Mouse (Mus musculus): ENCODE results near the gene Rnf222. TPM values are rescaled to one million over a fixed set of nuclear protein-coding genes. Genes with fewer than 3 reads are reported as not detected.

Gene Rnf222
- polyA plus RNA-seq, 2 experiments, result 0.08 TPM; not detected in 1

DNA sequence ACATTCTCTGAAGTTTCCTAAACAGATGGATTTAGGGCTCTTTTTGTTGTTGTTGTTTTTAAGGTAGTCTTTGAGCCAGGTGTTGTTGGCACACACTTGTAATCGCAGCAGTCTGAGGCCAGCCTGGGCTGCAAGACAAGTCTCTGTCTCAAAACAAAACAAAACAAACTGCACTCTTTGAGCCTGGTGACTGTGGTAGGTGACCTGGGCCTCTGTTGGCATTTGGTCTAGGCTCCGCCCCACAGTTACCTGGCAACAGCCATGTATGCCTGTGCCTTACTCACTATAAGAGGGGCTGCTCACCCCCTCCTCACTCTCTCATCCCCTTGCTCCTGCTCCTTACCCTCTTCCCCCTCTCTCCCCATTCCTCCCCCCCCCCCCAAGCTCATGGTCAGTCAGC lies 26.1 kb upstream of the Rnf222 start:
- Histone ChIP-seq H3K9ac (replicated peaks) (no peak overlapping the region), H3K27me3 (ENCODE audit: control insufficient read depth, insufficient read depth, low read length) (no peaks in the 10 kb centered on the region), H3K36me3 (replicated peaks; ENCODE audit: control insufficient read depth, insufficient read depth, low read depth) (no peaks in the 10 kb centered on the region), H3K27ac (no peak overlapping the region), H3K4me1 (replicated peaks; ENCODE audit: control insufficient read depth in 2 of 2, insufficient read depth in 2 of 2, low read length in 1 of 2) (peaks cover 0 to 12% of the 10 kb centered on the region in 2 experiments; a peak in 2 of 4 replicates), H3K4me3 (ENCODE audit: insufficient read depth in 1 of 2, low read depth in 2 of 2, low read length in 2 of 2) (no peak overlapping the region), H3K9me3 (ENCODE audit: control insufficient read depth, low read length) (no peaks in the 10 kb centered on the region), H3K4me2 (ENCODE audit: low read depth) (no peak overlapping the region)
- no peak for DNase-seq (ENCODE audit: low read depth in 3 of 3, low spot score in 3 of 3)
- WGBS (ENCODE audit: insufficient replicate concordance), result 73% methylated on average over 2 of the region's 2 CpGs
- no peak for TF ChIP-seq CTCF (IDR thresholded peaks at IDR 0.05; ENCODE audit: low read depth)
- no peak for ATAC-seq (ENCODE audit: insufficient read depth)

DNA sequence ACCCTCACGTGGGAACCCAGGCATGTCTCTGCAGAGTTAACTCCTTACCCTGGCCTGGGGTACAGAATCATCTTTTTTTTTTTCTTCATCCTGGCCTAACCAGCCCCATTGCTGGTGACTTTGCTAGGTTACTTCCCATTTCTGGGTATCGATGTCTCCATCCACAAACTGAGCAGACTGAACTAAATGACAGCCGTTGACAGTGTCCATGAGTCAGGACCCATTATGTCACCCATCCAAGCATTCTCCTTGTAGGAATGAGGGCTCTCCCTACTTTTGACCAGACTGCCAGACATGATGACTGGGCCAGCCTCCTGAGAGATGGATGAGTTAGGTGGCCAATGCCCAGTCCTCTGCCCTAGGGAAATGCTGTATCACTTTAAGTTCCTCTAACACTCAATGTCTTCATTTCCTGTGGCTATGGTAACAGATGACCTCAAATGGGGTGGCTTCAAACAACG lies 24.7 kb upstream of the Rnf222 start:
- TF ChIP-seq CTCF (IDR thresholded peaks at IDR 0.05; ENCODE audit: low read depth) (no peak), EP300 (IDR thresholded peaks at IDR 0.05; ENCODE audit: low read depth) (no peak)
- no peak for ATAC-seq (ENCODE audit: insufficient read depth)
- H3K36me3 ChIP-seq (replicated peaks; ENCODE audit: control insufficient read depth, insufficient read depth, low read depth), result no peaks in the 10 kb centered on the region
- no peaks in the 10 kb centered on the region for H3K9me3 ChIP-seq (ENCODE audit: control insufficient read depth, low read length)
- DNase-seq (ENCODE audit: low read depth in 3 of 3, low spot score in 3 of 3), result no peak
- H3K9ac ChIP-seq (replicated peaks), result no peak overlapping the region
- H3K4me1 ChIP-seq (replicated peaks; ENCODE audit: control insufficient read depth in 2 of 2, insufficient read depth in 2 of 2, low read length in 1 of 2), result peaks cover 0 to 12% of the 10 kb centered on the region in 2 experiments; a peak in 2 of 4 replicates
- H3K27ac ChIP-seq, result no peak overlapping the region
- no peak overlapping the region for H3K4me2 ChIP-seq (ENCODE audit: low read depth)
- 10% methylated on average over 4 of the region's 4 CpGs for WGBS (ENCODE audit: insufficient replicate concordance)
- no peaks in the 10 kb centered on the region for H3K27me3 ChIP-seq (ENCODE audit: control insufficient read depth, insufficient read depth, low read length)
- H3K4me3 ChIP-seq (ENCODE audit: insufficient read depth in 1 of 2, low read depth in 2 of 2, low read length in 2 of 2), result no peak overlapping the region

DNA sequence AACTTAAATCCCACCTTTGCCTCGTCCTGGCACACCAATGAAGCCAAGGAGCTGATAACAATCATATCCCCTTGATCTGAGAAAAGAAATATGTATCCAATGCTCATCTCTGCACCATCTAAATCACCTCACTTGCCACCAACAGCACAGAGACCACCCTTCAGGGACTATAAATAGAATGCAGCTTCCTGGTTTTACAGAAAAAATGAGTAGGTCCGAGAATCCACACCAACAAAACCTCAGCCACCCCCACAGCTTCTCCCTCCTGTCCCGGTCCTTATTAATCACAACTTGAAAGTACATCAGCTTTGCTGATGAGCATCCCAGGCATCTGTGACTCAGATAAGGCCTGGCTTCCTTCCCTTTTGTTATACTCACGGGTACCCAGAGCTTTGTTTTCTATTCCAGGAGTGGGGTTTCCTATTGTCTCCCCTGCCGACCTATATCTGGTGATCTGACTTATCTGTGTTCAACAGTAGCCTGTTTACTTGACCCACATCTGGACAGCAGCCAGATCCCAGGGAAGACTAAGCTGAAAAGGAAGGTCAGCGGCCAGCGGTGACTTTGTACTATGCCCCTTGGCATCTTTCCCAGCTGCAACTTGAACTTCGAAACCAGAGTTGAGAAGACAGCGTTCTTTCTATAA lies 23.7 kb upstream of the Rnf222 start:
- Histone ChIP-seq H3K4me3 (ENCODE audit: insufficient read depth in 1 of 2, low read depth in 2 of 2, low read length in 2 of 2) (no peak overlapping the region), H3K27me3 (ENCODE audit: control insufficient read depth, insufficient read depth, low read length) (no peaks in the 10 kb centered on the region), H3K27ac (no peak overlapping the region), H3K4me1 (replicated peaks; ENCODE audit: control insufficient read depth in 2 of 2, insufficient read depth in 2 of 2, low read length in 1 of 2) (peaks cover 0 to 12% of the 10 kb centered on the region in 2 experiments; a peak in 2 of 4 replicates), H3K4me2 (ENCODE audit: low read depth) (no peak overlapping the region), H3K9me3 (ENCODE audit: control insufficient read depth, low read length) (no peaks in the 10 kb centered on the region), H3K36me3 (replicated peaks; ENCODE audit: control insufficient read depth, insufficient read depth, low read depth) (no peaks in the 10 kb centered on the region), H3K9ac (replicated peaks) (no peak overlapping the region)
- WGBS (ENCODE audit: insufficient replicate concordance), result 8% methylated on average over 9 of the region's 9 CpGs
- no peak for TF ChIP-seq EP300 (IDR thresholded peaks at IDR 0.05; ENCODE audit: low read depth)
- no peak for TF ChIP-seq CTCF (IDR thresholded peaks at IDR 0.05; ENCODE audit: low read depth)
- DNase-seq (ENCODE audit: low read depth in 3 of 3, low spot score in 3 of 3) (peak in 1 of 3 experiments; percentile 50), ATAC-seq (ENCODE audit: insufficient read depth) (peak; percentile 62; the same call in 1 of the 2 replicates)

DNA sequence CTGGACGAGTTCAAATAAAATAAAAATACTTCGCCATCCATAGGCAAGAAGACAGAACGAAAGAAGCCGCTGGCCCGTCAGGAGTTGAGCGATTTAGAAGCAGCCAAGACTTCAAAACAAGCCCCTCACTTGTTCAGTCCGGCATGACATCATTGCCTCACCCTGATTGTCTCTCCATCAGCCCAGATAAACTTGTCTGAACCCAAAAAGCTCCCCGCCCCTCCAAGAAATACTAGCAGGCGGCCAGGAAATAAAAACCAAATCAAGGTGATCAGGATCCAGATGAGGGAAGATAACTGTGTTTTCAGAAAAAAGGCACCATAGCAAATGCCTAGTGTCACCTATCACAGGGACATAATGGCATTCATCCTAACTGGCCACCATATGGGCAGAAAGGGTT lies 17.1 kb upstream of the Rnf222 start:
- no peaks in the 10 kb centered on the region for H3K27me3 ChIP-seq (ENCODE audit: control insufficient read depth, insufficient read depth, low read length)
- no peak overlapping the region for H3K9ac ChIP-seq (replicated peaks)
- no peaks in the 10 kb centered on the region for H3K9me3 ChIP-seq (ENCODE audit: control insufficient read depth, low read length)
- DNase-seq (ENCODE audit: low read depth in 3 of 3, low spot score in 3 of 3), result no peak
- no peak for ATAC-seq (ENCODE audit: insufficient read depth)
- 68% methylated on average over 9 of the region's 9 CpGs for WGBS (ENCODE audit: insufficient replicate concordance)
- no peak for TF ChIP-seq CTCF (IDR thresholded peaks at IDR 0.05; ENCODE audit: low read depth)
- TF ChIP-seq EP300 (IDR thresholded peaks at IDR 0.05; ENCODE audit: low read depth), result no peak
- peaks cover 0 to 6% of the 10 kb centered on the region in 2 experiments; a peak in 1 of 4 replicates for H3K4me1 ChIP-seq (replicated peaks; ENCODE audit: control insufficient read depth in 2 of 2, insufficient read depth in 2 of 2, low read length in 1 of 2)
- no peak overlapping the region for H3K4me2 ChIP-seq (ENCODE audit: low read depth)
- H3K36me3 ChIP-seq (replicated peaks; ENCODE audit: control insufficient read depth, insufficient read depth, low read depth), result no peaks in the 10 kb centered on the region
- H3K27ac ChIP-seq, result no peak overlapping the region
- H3K4me3 ChIP-seq (ENCODE audit: insufficient read depth in 1 of 2, low read depth in 2 of 2, low read length in 2 of 2), result no peak overlapping the region

DNA sequence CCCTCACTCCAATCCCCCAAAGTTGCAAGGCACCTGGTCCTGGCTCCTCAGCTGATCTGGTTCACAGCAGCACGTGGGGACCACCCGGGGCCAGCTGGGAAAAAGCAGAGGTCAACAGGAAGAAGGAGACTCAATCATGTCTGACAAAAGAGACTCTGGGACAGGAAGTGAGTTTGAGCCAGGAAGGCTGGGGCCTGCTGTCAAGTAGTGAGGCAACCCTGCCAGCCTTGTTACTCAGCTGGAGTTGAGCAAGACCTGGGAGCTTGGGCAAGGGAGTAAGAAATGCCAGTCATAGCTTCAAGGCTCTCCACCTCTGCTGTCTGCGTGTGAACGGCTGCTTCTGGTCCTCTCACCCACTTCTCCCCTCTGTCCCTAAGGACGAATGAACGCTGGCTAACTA lies 16.6 kb upstream of the Rnf222 start, which contains the start of gene Ndel1:
Ndel1 (minus strand) TSS at position 111 of the 400 bp plus-strand sequence.
- Histone ChIP-seq H3K36me3 (replicated peaks; ENCODE audit: control insufficient read depth, insufficient read depth, low read depth) (no peaks in the 10 kb centered on the region), H3K9ac (replicated peaks) (no peak within 1 kb of the TSS), H3K4me3 (ENCODE audit: insufficient read depth in 1 of 2, low read depth in 2 of 2, low read length in 2 of 2) (no peak within 1 kb of the TSS), H3K27ac (no peak within 1 kb of the TSS), H3K9me3 (ENCODE audit: control insufficient read depth, low read length) (no peaks in the 10 kb centered on the region), H3K4me2 (ENCODE audit: low read depth) (no peak within 1 kb of the TSS), H3K27me3 (ENCODE audit: control insufficient read depth, insufficient read depth, low read length) (no peaks in the 10 kb centered on the region), H3K4me1 (replicated peaks; ENCODE audit: control insufficient read depth in 2 of 2, insufficient read depth in 2 of 2, low read length in 1 of 2) (peaks cover 0 to 6% of the 10 kb centered on the region in 2 experiments; a peak in 1 of 4 replicates)
- ATAC-seq (ENCODE audit: insufficient read depth) (no peak), DNase-seq (ENCODE audit: low read depth in 3 of 3, low spot score in 3 of 3) (no peak)
- no peak for TF ChIP-seq CTCF (IDR thresholded peaks at IDR 0.05; ENCODE audit: low read depth)
- TF ChIP-seq EP300 (IDR thresholded peaks at IDR 0.05; ENCODE audit: low read depth), result no peak
- WGBS (ENCODE audit: insufficient replicate concordance), result 26% methylated on average over 6 of the region's 6 CpGs
